Mouse (Mus musculus): ENCODE data around the gene Cog3. TPM values are rescaled to one million over a fixed set of nuclear protein-coding genes. Genes with fewer than 3 reads are reported as not detected.
"Not testable (repeated sequence)": the region's sequence is repeated elsewhere in the genome, so short reads cannot be mapped to it uniquely, and the experiment has no call there.

Cog3 gene
- 10 to 100 TPM; 27.2 to 41.4 (median 37.6) TPM for total RNA-seq (2022)

DNA sequence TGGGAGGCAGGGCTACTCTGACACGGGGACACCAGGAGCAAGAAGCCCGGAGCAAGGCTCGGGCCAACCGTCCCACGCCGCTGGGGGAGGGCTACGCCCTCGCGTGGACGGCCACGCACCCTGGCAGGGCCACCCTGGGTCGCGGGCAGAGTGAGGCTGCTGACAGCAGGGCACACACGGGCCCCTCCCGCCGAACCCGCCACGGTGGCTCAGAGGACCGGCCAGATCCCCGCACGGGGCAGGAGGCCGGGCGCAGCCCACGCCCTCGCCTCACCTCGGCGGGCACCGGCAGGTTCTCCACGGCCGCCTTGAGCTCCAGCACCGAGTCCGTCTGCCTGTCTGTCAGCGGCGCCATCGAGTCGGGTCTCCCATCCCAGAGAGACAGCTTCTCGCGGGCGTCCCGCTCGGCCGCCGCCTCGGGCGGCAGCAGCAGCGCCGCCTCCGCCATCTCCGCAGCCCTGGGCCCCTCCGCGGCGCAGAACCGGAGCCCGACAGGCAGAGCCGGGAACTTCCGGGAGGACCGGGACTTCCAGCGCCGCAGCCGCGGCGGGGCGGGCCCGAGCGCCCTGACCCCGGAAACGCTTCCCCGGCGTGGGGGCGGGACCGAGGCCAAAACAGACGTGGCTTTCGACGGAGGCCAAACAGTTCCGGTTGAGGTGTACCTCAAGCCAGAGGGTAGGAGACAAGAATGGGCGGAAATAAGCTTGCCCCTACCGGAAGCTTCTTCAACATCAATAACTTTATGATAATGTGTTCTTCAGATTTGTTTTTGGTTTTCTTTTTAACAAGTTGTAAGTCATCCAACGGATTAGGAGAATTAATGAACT is at the start of gene Cog3:
Gene Cog3 (minus strand): TSS at position 527 of the 827 bp plus-strand sequence.
- DNase-seq: peak; percentile 96

DNA sequence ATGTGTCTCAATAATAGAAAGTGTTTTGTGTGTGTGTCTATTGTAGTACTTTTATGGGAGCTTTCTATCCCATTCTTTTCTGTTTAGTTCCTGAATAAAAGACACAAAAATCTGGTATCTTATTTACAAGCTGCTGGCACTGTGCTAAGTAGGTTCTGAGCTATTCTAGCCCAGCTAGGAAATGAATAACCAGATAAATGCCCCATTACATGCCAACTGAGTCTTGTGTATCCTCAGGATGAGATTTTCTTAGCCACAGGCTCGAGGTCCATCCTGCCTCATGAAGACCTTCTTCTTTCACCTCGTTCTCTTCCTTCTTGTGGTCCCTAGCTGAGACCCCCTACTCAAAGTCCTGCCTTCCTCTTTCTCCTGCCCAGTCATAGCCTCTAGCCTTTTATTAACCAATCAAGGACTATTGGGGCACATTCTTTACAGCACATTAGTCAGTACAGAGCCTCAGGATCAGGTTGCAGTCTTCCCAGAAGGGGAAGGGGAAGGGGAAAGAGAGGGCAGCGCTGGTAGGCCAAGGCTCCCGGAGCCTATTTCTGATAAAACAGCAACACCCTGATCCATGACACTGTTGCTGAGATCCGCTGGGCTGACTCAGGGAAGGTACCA is 43.6 kb upstream of the Cog3 start:
- no peak for DNase-seq

DNA sequence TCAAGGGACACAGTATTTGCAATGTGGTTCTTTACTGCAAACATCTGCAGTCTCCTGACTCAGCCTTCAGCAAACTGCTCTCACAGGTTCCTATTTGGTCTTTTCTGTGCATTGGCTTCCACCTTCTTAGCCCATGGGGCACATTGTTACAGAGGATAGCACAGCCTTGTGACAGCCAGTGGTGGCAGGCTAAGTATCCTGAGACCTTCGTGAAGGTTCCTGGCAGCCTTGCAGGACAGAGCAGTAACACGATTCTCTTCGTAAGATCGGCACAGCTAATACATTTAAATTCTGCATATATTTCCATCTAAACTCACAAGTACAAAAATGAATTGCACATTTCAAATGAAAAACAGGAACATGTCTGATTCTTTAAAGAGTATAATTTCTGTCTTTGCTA is 41.6 kb upstream of the Cog3 start:
- no peak for DNase-seq

DNA sequence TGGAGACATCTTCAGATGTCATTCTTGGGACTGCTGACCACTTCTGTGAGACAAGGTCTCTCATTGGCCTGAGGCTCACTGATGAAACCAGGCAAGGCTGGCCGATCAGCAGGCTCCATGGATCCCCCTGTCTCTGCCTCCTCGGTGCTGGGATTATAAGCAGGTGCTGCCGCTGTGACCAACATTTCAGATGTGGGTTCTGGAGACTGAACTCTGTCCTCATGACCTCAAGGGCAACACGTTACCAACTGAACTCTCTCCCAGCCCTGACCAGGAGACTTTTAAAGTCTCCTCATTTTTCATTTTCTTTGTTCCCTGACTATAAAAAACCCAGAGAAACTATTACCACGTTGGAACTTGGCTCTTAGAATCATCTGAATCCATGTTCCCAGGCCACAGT is 40.4 kb upstream of the Cog3 start:
- no peak for DNase-seq

DNA sequence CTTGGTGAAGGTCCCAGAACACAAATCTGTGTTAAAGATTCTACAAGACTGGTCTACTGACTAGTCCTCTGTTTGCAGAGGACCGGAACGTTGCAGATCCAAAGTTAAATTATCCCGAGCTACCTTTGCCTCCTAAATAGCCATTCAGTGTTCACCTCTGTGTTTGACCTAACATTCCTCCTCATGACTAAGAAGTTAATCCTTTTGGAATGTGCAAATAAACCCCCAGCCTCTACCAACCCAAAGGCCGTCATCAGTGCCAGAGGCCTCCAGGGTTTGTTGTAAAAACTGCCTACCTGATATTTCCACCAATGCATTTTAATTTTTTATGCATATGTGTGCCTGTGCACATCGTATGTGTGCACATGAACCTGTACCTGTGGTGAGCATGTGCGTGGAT is 40.0 kb upstream of the Cog3 start:
- no peak for DNase-seq

DNA sequence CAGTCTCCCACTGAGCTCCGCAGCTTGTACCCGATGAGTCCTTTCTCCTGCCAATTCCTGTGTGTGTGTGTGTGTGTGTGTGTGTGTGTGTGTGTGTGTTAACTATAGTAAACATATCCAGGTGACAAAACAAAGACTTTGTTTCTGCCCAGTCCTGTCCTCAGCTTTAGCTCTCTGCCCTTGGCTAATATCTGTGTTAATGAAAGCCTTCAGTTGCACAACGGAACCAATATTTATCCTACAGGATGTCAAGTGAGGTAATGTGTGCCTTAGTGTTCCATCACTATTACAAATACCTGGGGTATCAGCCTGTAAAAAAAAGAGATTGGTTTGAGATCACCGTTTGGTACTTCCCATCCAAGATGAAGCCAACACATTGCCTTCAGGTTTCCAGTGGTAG is 38.8 kb upstream of the Cog3 start:
- DNase-seq: no peak

DNA sequence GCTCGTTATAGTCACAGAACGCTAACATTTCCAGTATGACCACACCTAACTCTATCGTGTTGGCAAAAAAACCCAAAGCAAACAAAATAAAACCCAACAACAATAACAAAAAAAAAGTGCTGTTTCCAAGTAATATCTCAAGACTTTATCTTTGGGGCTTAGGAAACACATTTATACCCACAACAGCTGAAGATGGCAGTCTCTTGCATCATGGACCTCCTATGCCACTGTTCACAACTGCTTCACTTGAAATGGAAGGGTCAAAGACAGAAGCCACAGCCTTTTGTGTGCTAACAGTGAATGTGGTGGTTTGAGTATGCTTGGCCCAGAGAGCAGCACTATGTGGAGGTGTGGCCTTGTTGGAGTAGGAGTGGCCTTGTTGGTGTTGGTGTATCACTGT is 37.1 kb upstream of the Cog3 start:
- DNase-seq: no peak

DNA sequence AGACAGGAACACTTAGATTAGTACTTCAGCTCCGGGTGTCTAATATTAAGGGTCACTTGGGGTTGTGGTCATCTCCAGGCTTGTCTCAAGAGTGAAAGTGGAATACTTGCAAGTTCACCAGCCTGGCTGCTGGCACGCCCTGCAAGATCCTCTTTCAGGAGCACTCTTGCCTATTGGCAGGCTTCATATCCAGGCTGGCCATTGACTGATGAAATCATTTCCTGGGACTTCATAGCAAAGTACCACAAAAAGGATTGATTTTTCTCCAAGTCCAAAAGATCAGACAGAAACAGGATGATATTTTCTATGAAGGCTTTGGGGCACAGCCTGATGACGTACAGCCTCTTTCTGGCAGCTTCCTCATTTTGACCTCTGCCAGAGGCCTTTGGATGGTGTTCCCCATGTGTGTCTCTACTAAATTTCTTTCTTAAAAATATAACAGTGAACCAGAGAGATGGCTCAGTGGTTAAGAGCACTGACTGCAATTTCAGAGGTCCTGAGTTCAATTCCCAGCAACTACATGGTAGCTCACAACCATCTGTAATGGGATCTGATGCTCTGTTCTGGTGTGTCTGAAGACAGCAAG is 36.2 kb upstream of the Cog3 start:
- DNase-seq: peak; percentile 44

DNA sequence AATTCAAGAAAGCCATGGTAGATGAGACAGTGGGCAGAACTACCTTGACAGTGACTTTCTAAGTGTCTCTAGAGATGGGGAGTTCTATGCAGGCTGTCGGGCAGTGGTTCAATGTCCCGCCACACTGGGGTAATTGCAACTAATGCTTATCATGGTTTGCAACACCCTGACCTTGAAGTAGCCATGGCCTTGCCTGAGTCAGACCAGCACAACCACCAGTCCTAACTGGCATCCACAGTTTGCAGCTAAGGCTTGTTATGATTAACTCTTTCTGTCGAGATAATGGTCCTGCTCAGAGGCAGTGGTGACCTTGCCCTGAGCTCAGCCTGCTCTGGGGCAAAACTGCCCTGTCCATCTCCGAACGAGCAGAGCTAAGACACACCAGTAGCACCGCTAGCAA is 35.0 kb upstream of the Cog3 start:
- DNase-seq: peak; percentile 88

DNA sequence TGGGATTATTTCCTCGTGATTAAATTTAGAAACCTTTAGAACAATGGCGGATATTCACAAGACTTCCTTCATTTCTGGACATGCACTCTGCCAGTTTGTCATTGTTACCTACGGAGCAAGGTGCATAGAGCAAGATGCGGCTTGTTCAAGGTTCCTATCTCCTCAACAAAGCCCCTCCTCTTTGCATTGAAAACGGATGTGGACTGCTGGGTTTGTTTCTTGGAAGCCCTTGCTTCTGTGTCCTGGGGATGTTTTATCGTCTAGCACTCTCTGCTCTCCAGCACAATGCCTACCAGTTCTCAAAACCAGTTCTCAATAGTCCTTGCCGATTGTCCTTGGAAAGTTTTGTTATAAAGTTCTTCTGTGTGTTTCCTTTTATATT is 33.5 kb upstream of the Cog3 start:
- DNase-seq: no peak

DNA sequence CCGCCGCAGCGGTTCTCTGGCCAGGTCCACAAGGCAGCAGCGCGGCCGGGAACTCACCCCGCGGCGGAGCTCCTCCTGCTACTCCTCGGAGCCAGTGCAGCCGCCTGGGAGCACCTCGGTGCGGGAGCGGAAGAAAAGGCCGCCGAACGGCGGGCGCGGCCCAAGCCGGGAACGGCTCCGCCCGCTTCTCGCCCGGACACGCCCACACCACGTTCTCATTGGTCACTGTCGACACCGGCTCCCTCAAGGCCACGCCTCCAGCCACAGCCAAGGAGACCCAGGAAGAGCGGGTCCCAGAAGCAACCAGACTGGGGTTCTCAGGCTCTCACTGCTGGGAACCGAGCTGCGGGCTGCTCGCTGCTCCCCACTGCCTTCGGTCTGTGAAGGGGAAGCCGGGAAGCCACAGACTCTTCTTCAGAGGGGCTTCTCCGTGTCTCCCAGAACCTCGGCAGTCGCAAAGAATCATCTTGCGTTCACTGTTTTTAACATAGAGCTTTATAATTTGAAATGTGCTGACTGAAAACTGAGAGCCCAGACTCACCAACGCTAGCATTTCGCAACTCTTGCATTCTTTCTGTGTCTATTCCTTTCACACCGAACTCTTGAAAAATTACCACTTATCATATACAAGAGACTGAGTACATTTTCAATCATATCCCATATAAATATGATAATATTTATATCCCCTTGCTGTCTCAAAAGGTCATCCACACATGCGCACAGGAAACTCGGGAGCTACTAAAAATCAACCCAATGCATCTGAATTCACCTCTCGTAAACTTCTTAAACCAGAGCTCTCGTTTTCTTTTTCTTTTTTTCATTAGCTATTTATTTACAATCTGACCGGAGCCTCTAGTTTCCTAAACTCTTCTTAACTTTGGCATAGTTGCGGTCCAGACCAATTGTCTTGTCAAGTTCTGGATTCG is 32.8 kb upstream of the Cog3 start, which contains the start of gene Slc25a30:
Gene Slc25a30 (minus strand): TSS at position 170 of the 926 bp plus-strand sequence.
- peak; percentile 96 for DNase-seq

DNA sequence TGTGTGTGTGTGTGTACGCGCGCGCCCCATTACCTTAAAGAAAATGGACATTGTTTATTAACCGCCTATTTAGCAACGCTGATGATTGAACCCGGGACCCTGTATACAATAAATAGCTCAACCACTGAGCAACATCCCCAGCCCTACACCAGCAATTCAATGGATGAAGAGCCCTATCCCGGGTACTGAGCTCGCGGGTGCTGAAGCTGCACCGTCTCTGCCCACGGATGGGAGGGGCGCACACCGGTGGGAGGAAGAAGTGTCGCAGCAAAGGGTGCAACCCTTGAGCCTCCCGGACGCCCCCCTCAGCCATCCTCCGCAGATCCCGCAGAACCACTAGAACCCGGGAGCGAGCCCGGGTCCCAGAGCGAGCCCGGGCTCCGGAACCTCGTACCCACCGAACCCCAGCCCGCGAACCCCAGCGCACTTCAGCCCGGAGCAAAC is 32.1 kb upstream of the Cog3 start:
- DNase-seq: peak; percentile 39

DNA sequence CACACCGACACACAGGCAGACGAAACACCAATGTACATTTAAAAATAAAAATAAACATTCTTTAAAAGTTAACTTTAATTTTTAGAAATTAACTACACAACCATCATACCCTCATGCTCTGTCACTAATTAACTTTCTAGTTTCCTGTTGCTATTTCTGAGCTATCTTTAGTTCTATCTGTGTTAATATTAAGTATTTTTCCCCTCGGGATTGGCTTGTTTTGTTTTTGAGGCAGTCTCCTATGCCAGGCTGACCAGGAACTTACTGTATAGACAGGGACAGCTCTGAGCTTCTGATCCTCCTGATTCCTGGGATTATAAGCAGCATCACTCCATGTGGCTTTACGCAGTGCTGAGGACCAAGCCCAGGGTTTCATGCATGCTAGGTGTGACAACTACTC is 25.6 kb upstream of the Cog3 start:
- no peak for DNase-seq

DNA sequence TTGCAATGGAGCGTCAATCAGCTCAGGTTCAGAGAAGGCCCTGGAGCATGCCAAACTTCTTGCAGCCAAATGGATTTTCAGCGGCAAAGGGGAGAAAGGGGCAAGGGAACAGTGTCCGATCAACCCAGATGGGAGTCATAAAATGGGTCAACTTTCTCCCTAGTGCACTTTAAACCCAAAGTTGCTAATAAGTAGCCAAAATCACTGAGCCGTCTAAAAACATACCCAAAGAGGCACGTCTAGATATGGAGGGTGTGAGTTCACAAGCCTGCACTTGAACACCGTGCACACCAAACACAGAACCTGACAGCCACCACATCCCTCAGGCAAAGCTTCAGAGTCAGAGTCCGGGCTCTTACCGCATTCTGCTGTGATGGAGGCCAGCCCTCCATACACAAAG is 22.3 kb upstream of the Cog3 start:
- DNase-seq: no peak

DNA sequence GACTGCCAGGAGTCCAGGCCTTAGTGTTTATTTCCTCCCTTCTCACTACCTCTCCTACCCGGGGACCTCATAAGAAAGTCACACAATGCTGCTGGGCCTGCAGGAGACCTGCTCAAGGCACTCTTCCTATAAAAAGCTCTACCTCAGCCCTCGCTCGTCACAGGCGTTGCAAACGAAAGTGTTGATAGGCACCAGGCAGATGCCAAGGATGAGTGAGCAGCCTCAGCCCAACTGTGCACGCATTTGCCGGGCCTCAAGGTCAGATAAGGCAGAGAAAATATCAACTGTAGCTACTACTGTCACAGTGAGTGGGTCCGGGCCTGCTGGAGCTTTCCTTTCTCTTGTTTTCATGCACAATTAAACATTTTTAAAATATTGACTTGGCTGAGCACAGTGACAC is 19.1 kb upstream of the Cog3 start:
- peak; percentile 56 for DNase-seq

DNA sequence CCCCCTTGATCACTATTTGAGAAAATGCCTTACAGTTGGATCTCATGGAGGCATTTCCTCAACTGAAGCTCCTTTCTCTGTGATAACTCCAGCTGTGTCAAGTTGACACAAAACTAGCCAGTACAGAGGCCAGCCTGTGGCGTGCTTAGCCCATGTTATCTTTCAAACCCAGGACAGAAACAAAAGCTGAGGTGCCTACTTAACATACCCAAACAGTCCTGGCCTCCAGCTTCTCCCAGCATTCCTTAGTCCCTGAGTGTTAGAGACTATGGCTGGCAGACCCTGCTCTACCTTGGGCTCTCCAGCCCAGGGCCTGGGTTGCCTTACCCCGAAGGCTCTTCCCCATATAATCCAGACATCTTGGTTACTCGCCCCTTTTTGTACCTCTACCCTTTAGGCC is 18.1 kb upstream of the Cog3 start:
- DNase-seq: not testable (repeated sequence)

DNA sequence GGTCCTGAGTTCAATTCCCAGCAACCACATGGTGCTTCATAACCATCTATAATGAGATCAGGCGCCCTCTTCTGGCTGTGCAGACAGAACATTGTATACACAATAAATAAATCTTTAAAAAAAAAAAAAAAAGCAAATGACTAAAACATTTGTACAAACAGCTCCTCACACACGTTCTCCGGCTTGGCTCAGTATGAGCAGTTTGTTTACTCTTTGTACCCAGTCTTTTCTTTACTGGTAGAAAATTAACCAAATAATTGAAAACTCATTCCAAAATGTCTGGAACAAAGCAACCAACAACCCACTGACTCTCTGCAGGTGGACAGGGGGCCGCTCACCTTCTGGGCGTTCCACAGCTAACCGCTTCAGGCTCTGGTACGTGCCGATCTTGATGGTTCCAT is 16.8 kb upstream of the Cog3 start:
- no peak for DNase-seq

DNA sequence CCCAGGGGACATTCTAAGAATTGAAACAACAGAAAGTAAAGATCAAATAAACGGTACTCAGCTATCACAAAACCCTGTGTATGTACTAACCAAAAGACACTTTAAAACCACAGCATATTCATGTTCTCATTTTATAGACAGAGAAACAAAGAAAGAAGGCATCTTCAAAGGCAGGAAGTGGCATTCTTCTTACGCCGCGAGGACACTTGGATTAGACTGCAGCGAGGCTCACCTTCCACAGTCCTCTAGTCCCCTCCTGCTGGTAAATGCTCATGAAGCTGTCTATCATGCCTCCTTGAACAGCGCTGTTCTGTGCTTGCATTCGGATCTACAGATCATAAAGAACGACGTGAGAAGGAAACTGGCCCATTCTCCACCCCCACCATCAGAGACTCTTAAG is 15.0 kb upstream of the Cog3 start:
- DNase-seq: no peak

DNA sequence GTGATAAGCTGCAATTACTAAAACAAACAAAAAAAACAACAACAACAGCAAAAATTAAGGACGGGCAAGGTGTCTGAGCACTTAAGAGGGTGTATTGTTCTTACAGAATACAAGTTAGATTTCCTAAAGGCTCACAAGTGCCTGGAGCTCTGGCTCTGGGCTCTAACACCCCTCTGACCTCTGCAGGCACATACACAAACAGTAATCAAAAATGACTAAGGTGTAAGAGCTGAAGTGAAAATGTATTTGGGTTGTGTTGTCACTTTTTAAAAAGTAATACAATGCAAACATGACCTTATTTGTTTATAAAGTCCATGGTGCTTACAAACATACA is 13.9 kb upstream of the Cog3 start:
- DNase-seq: no peak

DNA sequence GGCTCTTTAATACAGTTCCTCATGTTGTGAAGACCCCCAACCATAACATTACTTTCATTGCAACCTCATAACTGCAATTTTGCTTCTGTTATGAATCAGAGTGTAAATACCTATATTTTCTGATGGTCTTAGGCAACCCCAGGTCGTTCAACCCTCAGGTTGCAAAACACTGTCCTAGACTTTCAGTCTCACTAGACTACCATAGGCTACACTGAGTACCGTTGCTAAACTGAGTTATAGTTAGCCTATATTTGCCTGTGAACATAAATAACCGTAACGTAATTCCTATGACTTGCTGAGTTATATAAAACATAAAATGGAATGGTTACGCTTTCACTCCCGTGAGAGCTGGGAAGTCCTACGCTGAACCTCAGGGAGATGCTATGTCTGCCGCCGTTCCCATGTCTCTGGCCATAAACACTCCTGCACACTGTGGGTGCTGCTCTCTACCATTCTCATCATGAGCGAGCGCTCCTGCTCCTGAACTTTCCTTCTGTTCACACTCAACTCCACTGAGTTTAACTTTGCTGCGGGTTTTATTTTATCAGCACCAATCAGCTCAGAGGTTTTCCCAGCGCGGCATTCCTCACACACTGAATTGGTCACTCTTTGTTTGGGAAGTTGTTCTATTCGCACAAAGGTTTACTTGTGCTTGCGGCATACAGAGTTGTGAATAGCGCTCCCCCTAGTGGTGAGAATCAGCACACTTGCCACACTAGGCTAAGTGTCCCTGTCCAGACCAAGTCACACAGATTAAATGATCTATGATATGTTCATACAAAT is 13.4 kb upstream of the Cog3 start:
- no peak for DNase-seq

DNA sequence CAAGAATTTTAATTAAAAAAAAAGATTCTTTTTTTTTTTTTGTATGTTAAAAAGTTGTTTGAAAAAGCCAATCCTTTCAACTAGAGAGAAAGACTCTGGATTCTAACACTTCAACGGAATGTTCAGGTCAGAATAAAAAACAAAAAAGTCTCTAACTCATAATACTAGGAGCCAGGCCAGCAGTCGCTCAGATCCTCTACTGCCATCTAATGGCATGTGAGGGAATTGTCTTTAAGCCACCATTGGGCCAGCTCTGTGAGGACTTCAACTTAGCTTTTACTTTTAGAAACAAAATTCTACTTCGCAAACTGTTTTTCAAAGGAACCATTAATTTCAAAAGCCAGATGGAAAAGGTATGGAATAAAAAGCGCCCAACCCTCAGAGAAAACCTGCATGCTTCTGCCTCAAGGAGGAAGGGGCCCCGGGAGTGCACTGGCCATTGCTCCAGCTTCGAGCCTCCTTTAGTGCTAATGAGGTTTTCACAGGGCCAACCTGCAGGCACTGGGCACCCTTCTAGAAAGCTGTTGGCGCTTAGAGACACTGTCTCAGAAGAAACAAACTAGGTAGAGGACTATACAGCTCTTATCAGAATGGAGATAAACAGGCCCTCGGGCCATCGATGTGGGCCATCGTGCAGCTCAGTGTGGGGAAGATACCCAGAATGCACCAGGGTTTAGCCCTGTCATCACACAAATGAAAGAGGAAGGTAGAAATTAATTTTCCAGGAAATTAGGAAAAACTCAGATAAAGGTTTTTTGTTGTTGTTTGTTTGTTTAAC is 6.9 kb upstream of the Cog3 start:
- no peak for DNase-seq

All from adrenal gland, adult 8-10 months (tissue).